Comparison of ENCODE assay signal across 8 mouse cellular contexts in genomic region chr8:129234027-129234733, GRCm38 (mm10). TPM values are rescaled to one million over a fixed set of nuclear protein-coding genes. Genes with fewer than 3 reads are reported as not detected.
DNase-seq lines count a peak whose midpoint lies in the region; ATAC-seq lines count a peak whose summit lies in the region.

2610044O15Rik8 (minus strand) TSS chr8:129234406.

- H3K27me3 ChIP-seq in hindbrain, embryonic 16.5 days (replicated peaks; ENCODE audit: control insufficient read depth, insufficient read depth, low read length) = no peaks in the 10 kb centered on the region

- H3K27ac ChIP-seq in hindbrain, embryonic 16.5 days (ENCODE audit: low read depth, low read length) = peak within 1 kb of the TSS; percentile 92
- peak within 1 kb of the TSS; percentile 68 for H3K27ac ChIP-seq in macrophage

- peak; percentile 73 for DNase-seq in WW6 (ENCODE audit: low read depth, low spot score)
- peak; percentile 39 to 74 for DNase-seq in cerebellum, postnatal 4 days (ENCODE audit: low spot score in 2 of 2)
- DNase-seq in gastrocnemius, adult 18-20 months (ENCODE audit: low spot score) = peak; percentile 90
- DNase-seq in left cerebral cortex, adult 18-20 months (ENCODE audit: low spot score in 2 of 2) = peak; percentile 79 to 87
- DNase-seq in right cerebral cortex, adult 18-20 months = peak; percentile 93
- DNase-seq in urinary bladder, postnatal 10 days (ENCODE audit: low spot score) = peak; percentile 40

- H3K9me3 ChIP-seq in hindbrain, embryonic 16.5 days (ENCODE audit: control insufficient read depth, low read length) = no peaks in the 10 kb centered on the region

- peak; percentile 100 for ATAC-seq in hindbrain, embryonic 16.5 days

- peaks cover 9% of the 10 kb centered on the region for H3K4me1 ChIP-seq in hindbrain, embryonic 16.5 days (ENCODE audit: control insufficient read depth, insufficient read depth, low read depth, low read length)

- H3K4me2 ChIP-seq in hindbrain, embryonic 16.5 days (ENCODE audit: low read length) = peak within 1 kb of the TSS; percentile 75

- no peaks in the 10 kb centered on the region for H3K36me3 ChIP-seq in hindbrain, embryonic 16.5 days (ENCODE audit: control insufficient read depth, insufficient read depth, low read length)
- H3K36me3 ChIP-seq in macrophage (ENCODE audit: inconsistent target) = no peaks in the 10 kb centered on the region

- H3K4me3 ChIP-seq in hindbrain, embryonic 16.5 days (ENCODE audit: low read length) = peak within 1 kb of the TSS; percentile 70
- H3K4me3 ChIP-seq in macrophage (ENCODE audit: inconsistent target) = peak within 1 kb of the TSS; percentile 65

- H3K79me2 ChIP-seq in macrophage (ENCODE audit: inconsistent target) = peaks cover 16% of the 10 kb centered on the region; the same call in 1 of the 2 replicates

- WGBS in hindbrain, embryonic 16.5 days = 0% methylated on average over 18 of the region's 18 CpGs
- 1% methylated on average over 18 of the region's 18 CpGs for WGBS in macrophage (ENCODE audit: missing documents)

- H3K9ac ChIP-seq in hindbrain, embryonic 16.5 days (ENCODE audit: low read depth, low read length) = peak within 1 kb of the TSS; percentile 72

RNA-seq across cellular contexts. Expression of gene 2610044O15Rik8, which starts in this region (rescaled TPM):
- total RNA-seq in gastrocnemius, adult 18-20 months (2021) = 10 to 100 TPM; 19.3 to 19.7 TPM
- polyA plus RNA-seq in hindbrain, embryonic 16.5 days (2015; fragmentation: Nextera tagmentation; extraction: Ambion mirVana) = 23.1 and 26.4 TPM in 2 replicates
- 10 to 100 TPM; 22.5 to 23.5 TPM for total RNA-seq in left cerebral cortex, adult 18-20 months (2021)
- 10 to 100 TPM in 21 of 26 experiments, 1 to 10 TPM in 5; 2.1 to 45.9 (median 24.0) TPM for total RNA-seq in macrophage (2018; cell fraction: chromatin; rRNA removed)
- 10 to 100 TPM in 7 of 26 experiments, 1 to 10 TPM in 19; 2.6 to 14.2 (median 9.0) TPM for total RNA-seq in macrophage (2018; cell fraction: cytosol; rRNA removed)
- 10 to 100 TPM in 14 of 26 experiments, 1 to 10 TPM in 12; 1.1 to 38.2 (median 10.8) TPM for total RNA-seq in macrophage (2018; cell fraction: nucleus; rRNA removed)
- 8.3 to 19.0 TPM (median 11.8 TPM) in 3 replicates for polyA plus RNA-seq in macrophage (2018)

Comparison
In these comparisons a context has a peak if more than half of its experiments do, and no peak if none do; other contexts are left out.
1. Peak in every context shown above with its lines: DNase-seq, ATAC-seq, H3K4me3 ChIP-seq and H3K27ac ChIP-seq.
2. DNase-seq: peak in every context shown above with its lines; median percentile 93 in right cerebral cortex, adult 18-20 months; 90 in gastrocnemius, adult 18-20 months; 83 in left cerebral cortex, adult 18-20 months; 73 in WW6; 56 in cerebellum, postnatal 4 days; 40 in urinary bladder, postnatal 10 days.